Mouse (Mus musculus): ENCODE measurements around the gene Grifin. TPM values are rescaled to one million over a fixed set of nuclear protein-coding genes. Genes with fewer than 3 reads are reported as not detected.

Gene Grifin
- polyA plus RNA-seq, 1 experiment from 2014 or later, result 0.36 TPM

DNA sequence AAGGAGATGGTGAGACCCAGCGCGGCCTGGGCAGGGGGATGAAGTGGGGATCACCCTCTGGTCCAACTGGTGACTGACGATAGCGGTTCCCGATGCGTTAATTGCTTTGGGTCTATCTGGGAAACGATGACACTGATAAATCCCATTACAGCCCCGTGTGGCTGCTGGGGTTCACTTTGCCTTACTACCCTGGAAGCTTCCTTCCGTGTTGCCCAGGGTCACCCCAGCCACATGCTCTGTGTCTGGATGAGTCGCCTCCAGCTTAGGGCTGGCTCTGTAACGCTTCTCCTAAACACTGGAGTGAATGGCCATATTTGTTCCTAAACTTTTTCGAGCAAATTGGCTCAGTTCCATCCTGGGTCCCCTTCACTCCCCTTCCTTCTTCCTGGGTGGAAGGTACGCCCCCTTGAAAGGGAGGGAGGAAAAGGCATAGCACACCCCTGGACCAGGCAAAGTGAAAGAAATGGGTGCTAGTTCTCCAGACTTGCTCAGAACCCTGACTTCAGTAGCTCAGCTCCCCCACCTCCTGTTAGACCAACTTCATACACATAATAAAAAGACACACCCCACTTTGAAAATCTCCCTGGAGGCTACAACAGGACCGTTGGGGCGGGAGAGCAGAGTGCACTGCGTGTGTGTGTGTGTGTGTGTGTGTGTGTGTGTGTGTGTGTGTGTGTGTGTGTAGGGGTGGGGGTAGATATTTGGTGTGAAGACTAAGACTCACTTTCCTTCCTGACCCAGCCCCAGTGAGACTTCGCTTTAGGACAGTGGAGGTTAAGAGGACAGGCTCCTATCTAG, 43.2 kb upstream of the Grifin start:
- H3K4me2 ChIP-seq (ENCODE audit: low read length), result peak overlapping the region; percentile 90
- H3K27me3 ChIP-seq (replicated peaks; ENCODE audit: control insufficient read depth, insufficient read depth, low read length), result peaks cover 10% of the 10 kb centered on the region
- H3K27ac ChIP-seq (ENCODE audit: low read depth, low read length), result peak overlapping the region; percentile 78
- no peaks in the 10 kb centered on the region; the same call in 1 of the 2 replicates for H3K36me3 ChIP-seq (ENCODE audit: control insufficient read depth, insufficient read depth, low read length)
- ATAC-seq, result no peak
- 2% methylated on average over 16 of the region's 17 CpGs for WGBS
- peak overlapping the region; percentile 60 for H3K4me3 ChIP-seq (ENCODE audit: low read length)
- peak overlapping the region; percentile 76 for H3K9ac ChIP-seq (ENCODE audit: low read depth, low read length)
- H3K9me3 ChIP-seq (ENCODE audit: control insufficient read depth, low read length), result no peaks in the 10 kb centered on the region
- peaks cover 43% of the 10 kb centered on the region for H3K4me1 ChIP-seq (ENCODE audit: control insufficient read depth, insufficient read depth, low read depth, low read length)

DNA sequence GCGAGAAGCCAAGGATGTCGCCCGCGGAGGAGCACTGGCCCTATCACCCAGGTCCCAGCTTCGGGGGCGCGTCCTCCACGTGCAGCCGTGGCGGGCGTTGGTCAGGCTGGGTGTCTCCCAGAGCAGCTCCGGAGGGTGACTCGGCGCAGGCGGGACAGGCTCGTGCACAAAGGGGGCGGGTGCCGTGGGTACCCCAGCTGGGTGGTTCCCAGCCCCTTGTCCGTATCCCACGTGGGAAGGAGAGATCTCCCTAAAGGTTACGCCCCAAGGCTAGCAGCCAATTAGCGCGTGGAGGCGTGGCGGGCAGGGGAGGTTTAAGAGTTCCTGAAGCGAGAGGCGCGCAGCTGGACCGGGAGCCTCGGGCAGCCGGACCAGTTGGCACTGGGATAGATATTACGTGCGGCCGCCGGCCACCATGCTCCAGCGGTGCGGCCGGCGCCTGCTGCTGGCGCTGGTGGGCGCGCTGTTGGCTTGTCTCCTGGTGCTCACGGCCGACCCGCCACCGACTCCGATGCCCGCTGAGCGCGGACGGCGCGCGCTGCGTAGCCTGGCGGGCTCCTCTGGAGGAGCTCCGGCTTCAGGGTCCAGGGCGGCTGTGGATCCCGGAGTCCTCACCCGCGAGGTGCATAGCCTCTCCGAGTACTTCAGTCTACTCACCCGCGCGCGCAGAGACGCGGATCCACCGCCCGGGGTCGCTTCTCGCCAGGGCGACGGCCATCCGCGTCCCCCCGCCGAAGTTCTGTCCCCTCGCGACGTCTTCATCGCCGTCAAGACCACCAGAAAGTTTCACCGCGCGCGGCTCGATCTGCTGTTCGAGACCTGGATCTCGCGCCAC, 42.3 kb upstream of the Grifin start, which contains the start of gene Lfng:
Gene Lfng (plus strand): TSS at position 320 of the 835 bp plus-strand sequence.
- Histone ChIP-seq H3K27ac (ENCODE audit: low read depth, low read length) (peak within 1 kb of the TSS; percentile 78), H3K4me3 (ENCODE audit: low read length) (peak within 1 kb of the TSS; percentile 60), H3K9me3 (ENCODE audit: control insufficient read depth, low read length) (no peaks in the 10 kb centered on the region), H3K4me2 (ENCODE audit: low read length) (peak within 1 kb of the TSS; percentile 90), H3K9ac (ENCODE audit: low read depth, low read length) (peak within 1 kb of the TSS; percentile 76), H3K36me3 (ENCODE audit: control insufficient read depth, insufficient read depth, low read length) (no peaks in the 10 kb centered on the region), H3K27me3 (replicated peaks; ENCODE audit: control insufficient read depth, insufficient read depth, low read length) (peaks cover 10% of the 10 kb centered on the region), H3K4me1 (ENCODE audit: control insufficient read depth, insufficient read depth, low read depth, low read length) (peaks cover 40% of the 10 kb centered on the region)
- under 1% methylated on average over 69 of the region's 91 CpGs for WGBS
- ATAC-seq, result peak; percentile 60

DNA sequence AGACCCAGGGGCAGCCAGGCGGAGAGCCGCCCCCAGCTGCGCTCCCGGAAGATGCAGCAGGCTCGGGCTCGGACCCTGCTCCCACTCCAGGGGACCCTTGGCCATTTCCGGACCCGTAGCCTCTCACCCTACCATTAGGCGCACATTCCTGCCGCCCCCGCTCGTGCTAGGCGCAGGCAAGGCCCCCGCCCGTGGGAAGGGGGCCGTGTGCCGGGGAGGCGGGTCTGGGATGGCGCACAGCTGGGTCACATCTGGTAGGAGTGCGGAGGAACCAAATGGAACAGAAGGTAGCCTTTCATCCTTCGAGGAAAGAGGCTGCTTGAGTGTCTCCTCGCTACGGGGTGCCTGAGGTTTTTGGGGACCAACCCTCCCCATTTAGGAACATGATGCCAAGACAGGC, 41.5 kb upstream of the Grifin start:
- H3K27me3 ChIP-seq (replicated peaks; ENCODE audit: control insufficient read depth, insufficient read depth, low read length), result peaks cover 7% of the 10 kb centered on the region
- peak overlapping the region; percentile 41; the same call in 1 of the 2 replicates for H3K9ac ChIP-seq (ENCODE audit: low read depth, low read length)
- H3K4me3 ChIP-seq (ENCODE audit: low read length), result peak overlapping the region; percentile 60
- no peaks in the 10 kb centered on the region for H3K36me3 ChIP-seq (ENCODE audit: control insufficient read depth, insufficient read depth, low read length)
- WGBS, result under 1% methylated on average over 22 of the region's 23 CpGs
- H3K4me1 ChIP-seq (ENCODE audit: control insufficient read depth, insufficient read depth, low read depth, low read length), result peaks cover 32% of the 10 kb centered on the region
- ATAC-seq, result no peak
- H3K4me2 ChIP-seq (ENCODE audit: low read length), result peak overlapping the region; percentile 90
- H3K27ac ChIP-seq (ENCODE audit: low read depth, low read length), result no peak overlapping the region
- H3K9me3 ChIP-seq (ENCODE audit: control insufficient read depth, low read length), result no peaks in the 10 kb centered on the region

DNA sequence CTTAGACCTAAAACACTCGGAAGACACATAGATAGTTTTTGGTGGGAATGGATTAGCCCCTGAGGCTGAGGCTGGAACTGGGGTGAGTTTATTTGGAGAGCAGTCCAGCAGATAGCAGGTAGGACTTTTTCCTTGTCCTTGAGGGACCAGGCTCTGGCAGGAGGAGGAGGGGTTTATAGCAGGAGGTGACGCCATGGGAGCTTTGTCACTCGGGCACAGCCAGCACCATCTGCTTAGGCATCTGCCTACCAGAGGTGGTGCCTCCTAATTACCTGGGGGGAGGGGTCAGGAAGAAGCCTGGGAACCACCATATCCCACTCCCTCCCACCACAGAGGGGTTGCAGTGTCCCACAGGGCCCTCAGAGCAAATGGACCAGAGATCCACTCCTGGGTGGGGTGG, 40.4 kb upstream of the Grifin start:
- no peak overlapping the region for H3K27ac ChIP-seq (ENCODE audit: low read depth, low read length)
- H3K9ac ChIP-seq (ENCODE audit: low read depth, low read length), result no peak overlapping the region
- peaks cover 7% of the 10 kb centered on the region for H3K27me3 ChIP-seq (replicated peaks; ENCODE audit: control insufficient read depth, insufficient read depth, low read length)
- no peak overlapping the region for H3K4me2 ChIP-seq (ENCODE audit: low read length)
- H3K4me3 ChIP-seq (ENCODE audit: low read length), result no peak overlapping the region
- no peak for ATAC-seq
- no peaks in the 10 kb centered on the region for H3K9me3 ChIP-seq (ENCODE audit: control insufficient read depth, low read length)
- 27% methylated on average over 3 of the region's 3 CpGs for WGBS
- H3K4me1 ChIP-seq (ENCODE audit: control insufficient read depth, insufficient read depth, low read depth, low read length), result peaks cover 21% of the 10 kb centered on the region
- H3K36me3 ChIP-seq (ENCODE audit: control insufficient read depth, insufficient read depth, low read length), result no peaks in the 10 kb centered on the region

DNA sequence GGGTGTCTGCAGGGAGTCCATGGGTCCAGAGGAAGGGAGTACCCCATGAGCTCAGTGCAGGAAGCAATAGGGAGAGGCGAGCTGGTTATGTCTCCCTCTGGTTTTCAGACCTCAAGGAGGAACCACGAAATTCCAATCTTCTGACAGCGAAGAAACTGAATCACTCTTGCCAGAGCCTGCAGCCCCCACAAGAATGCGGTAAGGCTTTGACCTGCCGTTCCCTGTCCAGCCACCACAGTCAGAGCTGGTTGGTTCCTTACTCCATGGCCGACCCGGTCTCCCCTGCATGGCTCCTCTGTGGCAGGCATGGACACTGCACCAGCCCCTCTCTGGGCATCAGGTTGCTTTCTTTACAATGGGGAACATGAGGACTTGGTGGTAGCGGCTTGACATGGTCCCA, 39.5 kb upstream of the Grifin start:
- Histone ChIP-seq H3K4me1 (ENCODE audit: control insufficient read depth, insufficient read depth, low read depth, low read length) (peaks cover 19% of the 10 kb centered on the region), H3K27ac (ENCODE audit: low read depth, low read length) (no peak overlapping the region), H3K4me2 (ENCODE audit: low read length) (no peak overlapping the region), H3K27me3 (replicated peaks; ENCODE audit: control insufficient read depth, insufficient read depth, low read length) (peaks cover 7% of the 10 kb centered on the region), H3K4me3 (ENCODE audit: low read length) (no peak overlapping the region), H3K9ac (ENCODE audit: low read depth, low read length) (no peak overlapping the region), H3K9me3 (ENCODE audit: control insufficient read depth, low read length) (no peaks in the 10 kb centered on the region), H3K36me3 (ENCODE audit: control insufficient read depth, insufficient read depth, low read length) (no peaks in the 10 kb centered on the region)
- ATAC-seq, result no peak
- WGBS, result 74% methylated on average over 8 of the region's 8 CpGs

DNA sequence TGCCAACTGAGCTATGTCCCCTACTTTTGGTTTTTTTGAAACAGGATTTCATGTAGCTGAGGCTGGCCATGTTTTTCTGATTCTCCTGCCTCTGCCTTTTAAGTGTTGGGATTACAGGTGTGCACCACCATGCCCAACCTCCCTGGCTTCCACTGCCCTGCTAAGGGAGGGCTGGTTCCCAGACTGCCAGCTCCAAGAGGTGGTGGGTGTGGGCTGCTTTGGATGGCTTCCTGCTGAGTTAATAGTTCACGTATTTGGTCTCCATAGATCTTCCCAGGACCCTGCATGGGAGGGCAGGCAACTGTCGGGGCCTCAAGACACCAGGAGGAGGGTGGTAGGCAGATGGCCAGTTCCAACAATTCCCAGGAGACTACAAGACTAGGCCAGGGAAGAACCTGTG, 37.7 kb upstream of the Grifin start:
- no peak for ATAC-seq
- no peaks in the 10 kb centered on the region for H3K36me3 ChIP-seq (ENCODE audit: control insufficient read depth, insufficient read depth, low read length)
- no peak overlapping the region for H3K27ac ChIP-seq (ENCODE audit: low read depth, low read length)
- H3K4me3 ChIP-seq (ENCODE audit: low read length), result no peak overlapping the region
- H3K9me3 ChIP-seq (ENCODE audit: control insufficient read depth, low read length), result no peaks in the 10 kb centered on the region
- no peak overlapping the region for H3K9ac ChIP-seq (ENCODE audit: low read depth, low read length)
- peaks cover 7% of the 10 kb centered on the region for H3K27me3 ChIP-seq (replicated peaks; ENCODE audit: control insufficient read depth, insufficient read depth, low read length)
- 31% methylated on average over 2 of the region's 2 CpGs for WGBS
- no peak overlapping the region for H3K4me2 ChIP-seq (ENCODE audit: low read length)
- peaks cover 15% of the 10 kb centered on the region for H3K4me1 ChIP-seq (ENCODE audit: control insufficient read depth, insufficient read depth, low read depth, low read length)

DNA sequence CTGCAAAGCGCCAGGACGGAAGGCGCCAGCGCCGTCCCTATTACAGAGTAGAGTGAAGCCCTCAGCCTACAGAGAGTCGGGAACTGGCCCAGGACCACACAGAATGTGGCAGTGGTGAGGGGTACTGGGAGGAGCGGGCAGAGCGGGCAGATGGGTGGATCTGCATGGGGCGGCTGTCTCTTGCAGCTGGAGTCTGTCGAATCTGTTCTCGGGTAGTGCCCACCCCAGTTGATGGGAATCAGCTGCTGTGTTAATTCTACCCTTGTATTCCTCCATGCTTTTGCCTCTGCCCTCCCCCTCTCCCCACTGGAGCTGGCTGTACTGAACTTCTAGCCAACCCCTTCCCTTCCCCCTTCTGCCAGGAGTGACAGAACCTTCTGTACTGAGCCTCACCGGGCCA, 36.8 kb upstream of the Grifin start:
- no peaks in the 10 kb centered on the region for H3K36me3 ChIP-seq (ENCODE audit: control insufficient read depth, insufficient read depth, low read length)

DNA sequence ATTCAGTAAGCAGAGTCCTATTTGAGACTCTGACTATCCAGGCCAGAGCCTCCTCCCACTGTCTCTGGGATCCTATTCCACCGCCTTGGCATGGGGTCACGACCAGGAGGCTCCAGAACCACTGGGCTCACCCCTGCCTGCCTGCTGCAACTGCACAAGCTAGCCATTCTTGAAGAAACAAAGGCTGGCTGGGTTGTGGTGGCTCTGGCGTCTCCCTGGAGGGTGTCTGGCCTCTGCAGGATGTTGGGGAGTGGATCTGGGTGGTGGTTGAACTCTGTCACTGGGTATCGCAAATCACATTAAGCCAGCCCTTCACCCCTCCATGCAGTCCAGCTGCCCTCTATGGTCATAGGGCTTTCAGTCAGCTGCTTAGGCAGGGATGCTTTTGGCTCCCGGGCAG, 35.1 kb upstream of the Grifin start:
- H3K4me3 ChIP-seq (ENCODE audit: low read length), result no peak overlapping the region
- H3K36me3 ChIP-seq (ENCODE audit: control insufficient read depth, insufficient read depth, low read length), result no peaks in the 10 kb centered on the region
- H3K9ac ChIP-seq (ENCODE audit: low read depth, low read length), result no peak overlapping the region
- H3K9me3 ChIP-seq (ENCODE audit: control insufficient read depth, low read length), result no peaks in the 10 kb centered on the region
- no peak overlapping the region for H3K27ac ChIP-seq (ENCODE audit: low read depth, low read length)
- no peaks in the 10 kb centered on the region for H3K4me1 ChIP-seq (ENCODE audit: control insufficient read depth, insufficient read depth, low read depth, low read length)
- H3K27me3 ChIP-seq (replicated peaks; ENCODE audit: control insufficient read depth, insufficient read depth, low read length), result no peaks in the 10 kb centered on the region
- ATAC-seq, result no peak
- H3K4me2 ChIP-seq (ENCODE audit: low read length), result no peak overlapping the region
- 70% methylated on average over 5 of the region's 5 CpGs for WGBS

More for the DNA sequence above, 36.8 kb upstream of the Grifin start:
- Histone ChIP-seq H3K4me2 (ENCODE audit: low read length) (no peak overlapping the region), H3K9ac (ENCODE audit: low read depth, low read length) (no peak overlapping the region), H3K4me3 (ENCODE audit: low read length) (no peak overlapping the region), H3K9me3 (ENCODE audit: control insufficient read depth, low read length) (no peaks in the 10 kb centered on the region), H3K4me1 (ENCODE audit: control insufficient read depth, insufficient read depth, low read depth, low read length) (peaks cover 9% of the 10 kb centered on the region), H3K27me3 (replicated peaks; ENCODE audit: control insufficient read depth, insufficient read depth, low read length) (0 out of 2 replicates have a peak, but pooled peaks cover 2% of the 10 kb centered on the region), H3K27ac (ENCODE audit: low read depth, low read length) (no peak overlapping the region)
- WGBS, result 57% methylated on average over 12 of the region's 12 CpGs
- ATAC-seq, result peak; percentile 64; the same call in 1 of the 2 replicates

DNA sequence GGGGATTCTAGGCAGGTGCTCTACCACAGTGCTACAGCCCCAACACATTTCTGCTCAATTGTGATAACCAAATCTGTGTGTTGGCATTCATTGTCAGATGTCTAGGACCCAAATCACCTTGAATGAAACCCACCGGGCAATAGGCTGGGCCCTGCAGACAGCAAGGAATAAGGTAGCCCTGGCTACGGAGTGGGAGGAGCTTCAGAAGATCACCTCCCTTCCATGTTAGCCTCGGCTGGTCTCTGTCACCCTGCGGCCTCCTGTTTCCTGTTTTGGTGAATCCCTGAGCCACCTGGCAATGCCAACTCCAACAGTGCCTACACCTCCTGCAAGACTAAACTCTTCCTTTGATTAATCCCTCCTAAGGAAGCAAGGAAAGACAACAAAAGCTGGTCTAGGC, 32.9 kb upstream of the Grifin start:
- no peak overlapping the region for H3K9ac ChIP-seq (ENCODE audit: low read depth, low read length)
- ATAC-seq, result no peak
- no peak overlapping the region for H3K4me3 ChIP-seq (ENCODE audit: low read length)
- no peak overlapping the region for H3K27ac ChIP-seq (ENCODE audit: low read depth, low read length)
- H3K4me1 ChIP-seq (ENCODE audit: control insufficient read depth, insufficient read depth, low read depth, low read length), result no peaks in the 10 kb centered on the region
- no peaks in the 10 kb centered on the region for H3K36me3 ChIP-seq (ENCODE audit: control insufficient read depth, insufficient read depth, low read length)
- no peaks in the 10 kb centered on the region for H3K27me3 ChIP-seq (replicated peaks; ENCODE audit: control insufficient read depth, insufficient read depth, low read length)
- H3K9me3 ChIP-seq (ENCODE audit: control insufficient read depth, low read length), result no peaks in the 10 kb centered on the region
- H3K4me2 ChIP-seq (ENCODE audit: low read length), result no peak overlapping the region
- WGBS, result 87% methylated on average over 4 of the region's 4 CpGs
